Mouse (Mus musculus): ENCODE results near the gene Gm14326. TPM values are rescaled to one million over a fixed set of nuclear protein-coding genes. Genes with fewer than 3 reads are reported as not detected.

Gm14326 gene
- total RNA-seq (2023; ENCODE audit: inconsistent age), result 3.8 to 7.8 TPM (median 5.5 TPM) in 4 replicates

GRCm38 (mm10) chr2:177957145-177957544 is at the start of gene Gm14326:
TSS of gene Gm14326 (minus strand) at chr2:177957297.

GRCm38 (mm10) chr2:177925563-177926103 is 31.5 kb downstream of the Gm14326 start, which contains the start of gene Zfp972:
TSS of gene Zfp972 (minus strand) at chr2:177925613.

GRCm38 (mm10) chr2:177897046-177897578 is 60.0 kb downstream of the Gm14326 start, which contains the start of gene Gm14327:
TSS of gene Gm14327 (plus strand) at chr2:177897096.

Other genes with a start within 250 kb of the Gm14326 start
- gene Gm14322, start 198.0 kb downstream of the Gm14326 start, total RNA-seq (2023; ENCODE audit: inconsistent age), result 4.0 to 5.6 TPM (median 4.6 TPM) in 4 replicates
- gene Gm14325, start 117.0 kb downstream of the Gm14326 start, total RNA-seq (2023; ENCODE audit: inconsistent age), result 3.0 to 9.9 TPM (median 5.8 TPM) in 4 replicates
- gene Gm14327, start 60.2 kb downstream of the Gm14326 start, total RNA-seq (2023; ENCODE audit: inconsistent age), result 0.51 to 2.1 TPM (median 1.8 TPM) in 3 of 4 replicates, not detected in the other
- gene Zfp972, start 31.7 kb downstream of the Gm14326 start, total RNA-seq (2023; ENCODE audit: inconsistent age), result 1.7 TPM in 1 of 4 replicates, not detected in the others
- 13.6 to 19.4 TPM (median 14.7 TPM) in 4 replicates for gene Zfp971, start 66.0 kb upstream of the Gm14326 start, total RNA-seq (2023; ENCODE audit: inconsistent age)
- 3.2 to 4.3 TPM (median 4.0 TPM) in 4 replicates for gene Zfp931, start 121.2 kb upstream of the Gm14326 start, total RNA-seq (2023; ENCODE audit: inconsistent age)
- not detected in 4 replicates for gene Phactr3, start 161.7 kb upstream of the Gm14326 start, total RNA-seq (2023; ENCODE audit: inconsistent age)

Measured in B cell, adult (primary cell).